Mouse (Mus musculus) stomach, embryonic 16.5 days (tissue): ENCODE measurements around the gene Tnfaip1. TPM values are rescaled to one million over a fixed set of nuclear protein-coding genes. Genes with fewer than 3 reads are reported as not detected.
A peak's percentile ranks its signal among the peaks of the same experiment; 100 is the strongest.
"Not testable (repeated sequence)": the region's sequence is repeated elsewhere in the genome, so short reads cannot be mapped to it uniquely, and the experiment has no call there.

Experiments
- ATAC-seq: fragments of 200-750 bp; cut with Nextera tagmentation; 2 replicates; pipeline ENCODE4 v1.8.0; 2017; ENCODE audit warnings: moderate number of reproducible peaks, moderate TSS enrichment; ENCODE audit not compliant: insufficient read depth, low FRiP score
- H3K27ac ChIP-seq: fragments of 300-500 bp; sonication (generic); 2 replicates; pipeline ENCODE4 v1.5.1; 2014; ENCODE audit warnings: low read length
- H3K27me3 ChIP-seq: fragments of 300-500 bp; sonication (generic); 2 replicates; pipeline ENCODE4 v1.6.1; 2014; ENCODE audit warnings: low read length, control low read depth, mixed read lengths; ENCODE audit not compliant: control insufficient read depth, insufficient read depth
- H3K36me3 ChIP-seq: fragments of 300-500 bp; sonication (generic); 2 replicates; pipeline ENCODE4 v1.6.1; 2014; ENCODE audit warnings: low read length; ENCODE audit not compliant: control insufficient read depth, insufficient read depth
- H3K4me1 ChIP-seq: fragments of 300-500 bp; sonication (generic); 2 replicates; pipeline ENCODE4 v1.6.1; 2014; ENCODE audit warnings: low read length, control low read depth, mixed read lengths; ENCODE audit not compliant: control insufficient read depth, insufficient read depth
- H3K4me2 ChIP-seq: fragments of 300-500 bp; sonication (generic); 2 replicates; pipeline ENCODE4 v1.6.1; 2014; ENCODE audit warnings: low read depth, low read length, mixed read lengths
- H3K4me3 ChIP-seq: fragments of 300-500 bp; sonication (generic); replicated peaks from 2 replicates; pipeline ENCODE4 v1.5.1; 2014; ENCODE audit warnings: mild to moderate bottlenecking, low read length
- H3K9ac ChIP-seq: fragments of 300-500 bp; sonication (generic); 2 replicates; pipeline ENCODE4 v1.6.1; 2014; ENCODE audit warnings: low read length
- H3K9me3 ChIP-seq: fragments of 300-500 bp; sonication (generic); replicated peaks from 2 replicates; pipeline ENCODE4 v1.6.1; 2016; ENCODE audit warnings: low read length, control low read depth; ENCODE audit not compliant: control insufficient read depth
- WGBS: fragments of 180-500 bp; shearing (Covaris S2); extraction: QIAGEN DNeasy Blood & Tissue Kit; methylation state at CpG from one replicate; pipeline ENCODE4 v1.1.7; 2014; 5-methylcytosine and 5-hydroxymethylcytosine counted together
- polyA plus RNA-seq: library from polyadenylated mRNA; unstranded; fragments of >200 nt; fragmentation: Nextera tagmentation; extraction: Ambion mirVana; gene quantifications from 2 replicates; pipeline ENCODE4 v1.2.1, GENCODE M21; 2015

Gene Tnfaip1
- polyA plus RNA-seq, 1 experiment from 2014 or later = 76.2 TPM

DNA sequence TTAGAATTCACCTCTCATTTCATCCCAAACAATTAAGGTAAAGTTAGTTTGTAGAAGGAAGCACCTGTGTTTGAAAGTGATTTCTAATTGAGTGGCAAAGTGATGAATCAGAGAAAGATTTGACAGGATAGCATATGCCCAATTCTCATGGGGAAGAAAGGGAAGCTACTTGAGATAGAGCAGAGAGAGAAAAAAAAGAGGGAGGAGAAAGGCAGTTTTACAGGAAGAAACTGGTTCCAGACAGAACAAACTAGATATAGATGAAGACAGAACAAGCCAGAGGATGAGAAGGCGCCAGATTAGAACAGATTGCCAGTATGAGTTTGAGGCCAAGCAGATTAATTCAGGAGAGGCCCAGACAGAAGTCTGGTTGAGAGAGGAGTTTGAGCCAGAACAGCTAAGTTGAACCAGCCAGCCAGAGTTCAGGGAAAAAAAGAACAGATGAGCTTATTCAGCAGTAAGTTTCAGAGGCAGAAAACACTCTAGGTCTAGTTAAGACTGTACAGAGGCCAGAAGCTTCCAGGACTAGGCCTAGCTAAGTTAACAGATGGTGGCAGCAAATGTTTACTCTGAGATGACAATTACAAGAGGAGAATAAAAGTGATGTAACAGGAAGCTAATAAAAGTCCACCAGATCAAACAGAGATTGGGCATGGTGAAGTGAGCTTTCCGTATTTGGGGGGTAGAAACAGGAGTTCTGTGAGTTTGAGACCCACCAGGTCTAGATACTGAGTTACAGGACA is 11.8 kb upstream of the Tnfaip1 start:
- ATAC-seq = no peak
- no peak overlapping the region for H3K4me2 ChIP-seq
- no peaks in the 10 kb centered on the region; the same call in 1 of the 2 replicates for H3K9me3 ChIP-seq
- H3K27ac ChIP-seq = no peak overlapping the region
- peaks cover 15% of the 10 kb centered on the region for H3K4me1 ChIP-seq
- no peaks in the 10 kb centered on the region for H3K36me3 ChIP-seq
- H3K27me3 ChIP-seq = no peaks in the 10 kb centered on the region
- H3K4me3 ChIP-seq = no peak overlapping the region
- no peak overlapping the region for H3K9ac ChIP-seq
- 83% methylated on average over 2 of the region's 2 CpGs for WGBS

GRCm38 (mm10) chr11:78545181-78545580 is 9.0 kb upstream of the Tnfaip1 start:
- peaks cover 13% of the 10 kb centered on the region for H3K36me3 ChIP-seq
- H3K9ac ChIP-seq = no peak overlapping the region
- H3K27ac ChIP-seq = no peak overlapping the region
- H3K4me1 ChIP-seq = peaks cover 10% of the 10 kb centered on the region
- no peak overlapping the region for H3K4me3 ChIP-seq
- 49% methylated on average over 8 of the region's 8 CpGs for WGBS
- H3K27me3 ChIP-seq = no peaks in the 10 kb centered on the region
- ATAC-seq = no peak
- no peak overlapping the region for H3K4me2 ChIP-seq
- H3K9me3 ChIP-seq = no peaks in the 10 kb centered on the region

DNA sequence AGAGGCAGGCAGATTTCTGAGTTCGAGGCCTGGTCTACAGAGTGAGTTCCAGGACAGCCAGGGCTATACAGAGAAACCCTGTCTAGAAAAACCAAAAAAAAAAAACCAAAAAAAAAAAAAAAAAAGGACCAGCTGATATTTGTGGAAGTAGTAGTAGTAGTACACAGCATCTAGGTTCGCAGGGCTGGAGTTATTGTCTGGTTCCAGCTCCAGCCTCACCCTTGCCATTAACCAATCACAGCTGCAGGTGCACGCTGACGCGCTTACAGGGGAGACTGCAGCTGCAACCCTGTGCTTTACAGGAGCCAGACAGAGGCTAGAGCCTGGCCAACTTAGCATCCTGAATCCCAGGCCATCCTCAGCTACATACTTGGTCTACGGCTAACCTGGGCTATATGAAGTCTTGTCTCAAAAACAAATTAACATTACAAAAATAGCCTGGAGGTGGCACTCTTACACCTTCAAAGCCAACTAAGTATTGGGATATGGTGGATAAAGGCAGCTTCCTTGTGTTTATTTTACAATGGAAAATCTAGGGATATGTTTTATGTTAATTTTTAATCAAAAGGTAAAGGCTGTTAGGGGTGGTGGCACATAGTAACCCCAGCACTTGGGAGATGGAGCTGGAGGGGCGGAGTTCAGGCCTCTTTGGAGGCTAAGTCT is 8.4 kb upstream of the Tnfaip1 start:
- H3K4me2 ChIP-seq = no peak overlapping the region
- ATAC-seq = no peak

DNA sequence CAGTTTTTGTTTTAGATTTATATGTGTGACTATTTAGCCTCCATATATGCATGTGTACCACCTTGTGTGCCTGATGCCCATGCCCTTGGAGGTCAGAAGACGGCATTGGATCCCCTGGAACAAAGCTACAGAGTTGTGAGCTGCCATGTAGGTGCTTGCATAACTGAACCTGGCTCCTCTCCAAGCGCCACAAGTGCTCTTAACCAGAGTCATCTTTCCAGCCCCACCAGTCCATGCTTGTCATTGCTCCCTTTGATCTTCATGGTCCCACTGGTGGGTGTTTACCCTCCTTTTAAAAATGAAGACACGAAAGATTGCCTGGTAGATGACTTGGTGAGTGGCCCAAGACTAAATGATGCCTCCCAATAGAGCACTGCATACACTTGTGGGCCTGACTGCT is 4.2 kb upstream of the Tnfaip1 start:
- Histone ChIP-seq H3K9ac (no peak overlapping the region), H3K9me3 (no peaks in the 10 kb centered on the region), H3K4me1 (peaks cover 11% of the 10 kb centered on the region), H3K4me2 (no peak overlapping the region), H3K36me3 (peaks cover 15% of the 10 kb centered on the region), H3K27ac (no peak overlapping the region), H3K4me3 (no peak overlapping the region), H3K27me3 (no peaks in the 10 kb centered on the region)
- ATAC-seq = no peak
- WGBS = 79% methylated on average over 3 of the region's 3 CpGs

More for the DNA sequence above, 8.4 kb upstream of the Tnfaip1 start:
- Histone ChIP-seq H3K9ac (no peak overlapping the region), H3K9me3 (no peaks in the 10 kb centered on the region), H3K4me1 (peaks cover 8% of the 10 kb centered on the region), H3K27ac (no peak overlapping the region), H3K4me3 (no peak overlapping the region), H3K36me3 (peaks cover 15% of the 10 kb centered on the region), H3K27me3 (no peaks in the 10 kb centered on the region)
- 92% methylated on average over 7 of the region's 7 CpGs for WGBS

GRCm38 (mm10) chr11:78536690-78537084 is 555 bp upstream of the Tnfaip1 start:
- peak overlapping the region; percentile 85 for H3K4me2 ChIP-seq
- under 1% methylated on average over 14 of the region's 14 CpGs for WGBS
- H3K4me1 ChIP-seq = peaks cover 20% of the 10 kb centered on the region
- peak overlapping the region; percentile 66 for H3K4me3 ChIP-seq
- no peaks in the 10 kb centered on the region for H3K27me3 ChIP-seq
- H3K27ac ChIP-seq = peak overlapping the region; percentile 89
- H3K36me3 ChIP-seq = peaks cover 12% of the 10 kb centered on the region
- no peaks in the 10 kb centered on the region for H3K9me3 ChIP-seq
- ATAC-seq = no peak; the same call in 1 of the 2 replicates
- H3K9ac ChIP-seq = peak overlapping the region; percentile 90

DNA sequence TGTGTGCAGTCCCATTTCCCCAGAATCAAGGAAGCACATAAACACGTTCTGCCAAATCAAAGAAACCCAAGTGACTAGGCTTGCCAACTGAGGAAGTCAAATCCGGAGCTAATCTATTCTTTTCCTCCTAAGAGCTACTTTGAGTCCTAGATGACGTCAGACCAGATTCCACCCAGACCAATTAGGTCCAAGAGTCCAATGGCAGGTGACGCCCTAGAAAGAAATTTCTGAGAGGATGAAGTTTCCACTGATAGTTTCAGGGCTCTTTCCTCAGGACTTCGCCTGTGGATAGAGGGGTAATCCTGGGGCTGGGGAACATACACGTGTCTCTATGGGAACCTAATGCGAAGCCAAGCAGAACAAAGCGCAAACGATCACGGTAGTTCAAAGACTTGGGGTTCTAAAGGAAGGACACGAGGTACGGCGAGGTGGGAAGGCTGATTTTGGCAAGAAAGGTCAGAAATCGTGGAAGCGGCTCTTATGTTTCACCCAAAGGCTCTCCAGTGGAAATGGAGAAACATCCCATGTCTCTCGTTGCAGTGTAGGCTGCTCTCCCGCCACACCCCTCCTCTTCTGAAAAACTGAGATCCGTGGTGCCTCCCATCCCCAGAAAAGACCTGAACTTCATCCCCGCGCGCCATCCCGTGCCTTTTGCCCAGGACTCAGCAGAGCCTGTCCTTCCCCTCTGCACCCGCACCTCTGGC is 604 bp downstream of the Tnfaip1 start:
- Histone ChIP-seq H3K4me3 (peak overlapping the region; percentile 66), H3K27ac (peak overlapping the region; percentile 92), H3K36me3 (peaks cover 3% of the 10 kb centered on the region), H3K27me3 (no peaks in the 10 kb centered on the region), H3K9ac (peak overlapping the region; percentile 81), H3K4me1 (peaks cover 20% of the 10 kb centered on the region), H3K4me2 (peak overlapping the region; percentile 71), H3K9me3 (no peaks in the 10 kb centered on the region)
- ATAC-seq = peak; percentile 41
- WGBS = under 1% methylated on average over 23 of the region's 23 CpGs

- Histone ChIP-seq H3K36me3 (peaks cover 1% of the 10 kb centered on the region; the same call in 1 of the 2 replicates), H3K27me3 (no peaks in the 10 kb centered on the region), H3K27ac (no peak overlapping the region), H3K4me2 (peak overlapping the region; percentile 71), H3K9ac (peak overlapping the region; percentile 81; the same call in 1 of the 2 replicates), H3K4me3 (peak overlapping the region; percentile 66), H3K4me1 (peaks cover 20% of the 10 kb centered on the region), H3K9me3 (no peaks in the 10 kb centered on the region)
- no peak for ATAC-seq
- 83% methylated on average over 4 of the region's 4 CpGs for WGBS
These were observed 1.6 kb downstream of the Tnfaip1 start for GRCm38 (mm10) chr11:78534516-78534915.

- 91% methylated on average over 10 of the region's 10 CpGs for WGBS
- peaks cover 20% of the 10 kb centered on the region; the same call in 1 of the 2 replicates for H3K36me3 ChIP-seq
- not testable (repeated sequence) for H3K27me3 ChIP-seq, H3K9me3 ChIP-seq, ATAC-seq, H3K4me2 ChIP-seq, H3K4me1 ChIP-seq, H3K27ac ChIP-seq, H3K4me3 ChIP-seq, H3K9ac ChIP-seq
These were observed 4.6 kb downstream of the Tnfaip1 start for GRCm38 (mm10) chr11:78531515-78531914.

- ATAC-seq = no peak
- H3K27me3 ChIP-seq = no peaks in the 10 kb centered on the region
These were observed 5.1 kb downstream of the Tnfaip1 start for GRCm38 (mm10) chr11:78531046-78531445.

More at GRCm38 (mm10) chr11:78531046-78531445, 5.1 kb downstream of the Tnfaip1 start:
- H3K9ac ChIP-seq = no peak overlapping the region
- WGBS = 63% methylated on average over 6 of the region's 6 CpGs
- peaks cover 9% of the 10 kb centered on the region; the same call in 1 of the 2 replicates for H3K4me1 ChIP-seq
- H3K4me3 ChIP-seq = no peak overlapping the region
- no peaks in the 10 kb centered on the region for H3K9me3 ChIP-seq
- peak overlapping the region; percentile 22; the same call in 1 of the 2 replicates for H3K27ac ChIP-seq
- H3K4me2 ChIP-seq = no peak overlapping the region
- peaks cover 20% of the 10 kb centered on the region; the same call in 1 of the 2 replicates for H3K36me3 ChIP-seq
